Mouse (Mus musculus): ENCODE data around the gene Magi1. TPM values are rescaled to one million over a fixed set of nuclear protein-coding genes. Genes with fewer than 3 reads are reported as not detected.

Gene Magi1
- polyA plus RNA-seq, 1 experiment from 2014 or later, result 31.4 TPM

DNA sequence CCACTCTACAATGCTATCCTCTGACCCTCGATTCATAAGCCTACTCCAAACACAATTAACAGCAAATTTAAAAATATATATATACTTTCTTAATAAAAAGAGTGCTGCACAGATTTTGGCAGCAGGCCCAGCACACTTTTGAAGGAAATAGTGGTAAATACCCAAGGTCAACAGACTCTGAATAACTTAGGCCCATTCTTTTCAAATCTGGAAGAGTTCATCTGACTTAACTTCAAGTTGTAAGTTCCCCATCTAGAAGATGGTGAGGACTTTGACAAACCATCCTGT lies 137.6 kb downstream of the Magi1 start:
- no peaks in the 10 kb centered on the region for H3K27me3 ChIP-seq (ENCODE audit: control insufficient read depth, insufficient read depth, low read length)
- no peak overlapping the region for H3K27ac ChIP-seq (ENCODE audit: low read depth, low read length)
- 67% methylated on average over 1 of the region's 1 CpGs for WGBS
- no peak for ATAC-seq (ENCODE audit: low read depth)
- no peaks in the 10 kb centered on the region for H3K9me3 ChIP-seq (ENCODE audit: control insufficient read depth, low read length)
- no peak overlapping the region for H3K4me3 ChIP-seq (ENCODE audit: low read depth, low read length)
- peaks cover 3% of the 10 kb centered on the region; the same call in 1 of the 2 replicates for H3K4me1 ChIP-seq (ENCODE audit: control insufficient read depth, insufficient read depth, low read length)
- H3K9ac ChIP-seq (replicated peaks; ENCODE audit: low read depth, low read length), result no peak overlapping the region
- H3K4me2 ChIP-seq (ENCODE audit: low read depth, low read length), result no peak overlapping the region
- H3K36me3 ChIP-seq (ENCODE audit: control insufficient read depth, insufficient read depth, low read length), result no peaks in the 10 kb centered on the region

DNA sequence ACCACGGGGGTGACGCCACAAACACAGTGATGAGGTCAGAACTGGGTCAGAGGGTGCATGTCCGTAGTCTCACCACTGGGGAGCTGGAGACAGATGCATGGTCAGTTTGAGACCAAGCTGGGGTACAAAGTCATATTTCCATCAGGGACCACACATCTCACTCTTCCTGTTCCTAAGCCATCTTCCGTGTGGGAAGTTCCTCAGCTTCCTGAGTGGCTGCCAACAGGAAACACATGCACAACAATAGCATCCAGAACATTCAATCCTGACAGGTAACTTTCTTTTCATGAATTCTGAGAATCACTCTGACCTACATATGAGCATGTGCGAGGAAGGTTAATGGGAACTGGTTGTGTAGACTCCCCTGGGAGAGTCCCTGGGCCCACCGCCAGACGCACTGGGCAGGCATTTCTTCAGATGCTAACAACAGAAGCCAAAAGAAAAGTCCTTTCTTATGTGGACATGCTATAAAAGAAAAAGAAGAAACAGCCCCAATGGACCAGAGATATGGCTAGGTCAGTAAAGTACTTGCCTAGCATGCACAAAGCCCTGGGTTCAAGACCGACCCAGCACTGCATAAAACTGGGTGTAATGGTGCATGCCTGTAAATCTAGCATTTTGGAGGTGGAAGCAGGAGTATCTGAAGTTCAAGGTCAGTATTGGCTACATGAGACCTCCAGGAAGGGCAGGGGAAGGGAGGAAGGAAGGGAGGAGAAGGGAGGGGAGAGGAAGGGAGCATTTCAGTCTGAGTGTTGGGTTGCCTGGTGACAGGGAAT lies 138.1 kb downstream of the Magi1 start:
- peaks cover 3% of the 10 kb centered on the region; the same call in 1 of the 2 replicates for H3K4me1 ChIP-seq (ENCODE audit: control insufficient read depth, insufficient read depth, low read length)
- no peak overlapping the region for H3K4me3 ChIP-seq (ENCODE audit: low read depth, low read length)
- 86% methylated on average over 8 of the region's 8 CpGs for WGBS
- H3K27me3 ChIP-seq (ENCODE audit: control insufficient read depth, insufficient read depth, low read length), result no peaks in the 10 kb centered on the region
- no peaks in the 10 kb centered on the region for H3K9me3 ChIP-seq (ENCODE audit: control insufficient read depth, low read length)
- no peak overlapping the region for H3K4me2 ChIP-seq (ENCODE audit: low read depth, low read length)
- no peak overlapping the region for H3K27ac ChIP-seq (ENCODE audit: low read depth, low read length)
- no peaks in the 10 kb centered on the region for H3K36me3 ChIP-seq (ENCODE audit: control insufficient read depth, insufficient read depth, low read length)
- no peak for ATAC-seq (ENCODE audit: low read depth)
- no peak overlapping the region for H3K9ac ChIP-seq (replicated peaks; ENCODE audit: low read depth, low read length)

DNA sequence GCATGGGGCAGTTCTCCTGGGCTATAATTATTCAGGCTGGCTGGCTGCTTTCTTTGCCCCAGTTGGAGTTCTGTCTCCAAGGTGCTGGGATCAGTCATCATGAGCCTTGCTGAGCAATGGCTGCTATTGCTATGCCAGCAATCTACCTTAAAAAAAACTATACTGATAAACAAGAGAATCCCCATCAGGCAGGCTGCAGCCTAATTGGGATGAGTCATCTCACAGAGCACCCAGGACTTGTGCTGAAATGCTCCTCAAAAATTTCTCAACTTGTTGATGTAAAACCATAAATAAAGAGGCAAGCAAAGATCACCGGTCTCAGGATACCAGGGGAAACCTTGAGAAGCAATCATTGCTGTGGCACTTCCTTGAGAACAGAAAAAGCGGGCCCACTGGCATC lies 141.2 kb downstream of the Magi1 start:
- no peaks in the 10 kb centered on the region for H3K27me3 ChIP-seq (ENCODE audit: control insufficient read depth, insufficient read depth, low read length)
- no peak overlapping the region for H3K9ac ChIP-seq (replicated peaks; ENCODE audit: low read depth, low read length)
- no peak overlapping the region for H3K4me3 ChIP-seq (ENCODE audit: low read depth, low read length)
- 95% methylated on average over 2 of the region's 2 CpGs for WGBS
- H3K4me2 ChIP-seq (ENCODE audit: low read depth, low read length), result no peak overlapping the region
- H3K4me1 ChIP-seq (ENCODE audit: control insufficient read depth, insufficient read depth, low read length), result peaks cover 3% of the 10 kb centered on the region; the same call in 1 of the 2 replicates
- no peaks in the 10 kb centered on the region for H3K36me3 ChIP-seq (ENCODE audit: control insufficient read depth, insufficient read depth, low read length)
- no peak overlapping the region for H3K27ac ChIP-seq (ENCODE audit: low read depth, low read length)
- ATAC-seq (ENCODE audit: low read depth), result no peak
- no peaks in the 10 kb centered on the region for H3K9me3 ChIP-seq (ENCODE audit: control insufficient read depth, low read length)

DNA sequence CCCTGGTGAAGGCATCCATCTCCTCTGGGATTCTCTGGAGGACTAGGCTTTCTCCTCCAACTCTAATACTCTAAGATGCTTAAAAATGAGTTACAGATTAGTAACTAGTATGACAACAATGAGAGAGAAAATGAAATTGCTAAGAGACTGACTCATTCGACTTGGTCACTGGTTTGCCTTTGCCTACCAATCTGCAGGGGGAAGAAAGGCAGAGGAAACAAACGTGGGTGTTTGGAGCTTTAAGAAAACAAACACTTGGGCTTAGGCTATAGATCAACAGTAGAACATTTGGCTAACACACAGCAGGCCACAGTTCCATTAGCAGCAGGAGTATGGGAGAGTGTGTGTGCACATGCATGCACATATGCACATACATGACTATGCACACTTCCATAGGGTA lies 142.2 kb downstream of the Magi1 start:
- H3K27me3 ChIP-seq (ENCODE audit: control insufficient read depth, insufficient read depth, low read length), result no peaks in the 10 kb centered on the region
- no peak overlapping the region for H3K4me3 ChIP-seq (ENCODE audit: low read depth, low read length)
- no peak for ATAC-seq (ENCODE audit: low read depth)
- no peak overlapping the region for H3K9ac ChIP-seq (replicated peaks; ENCODE audit: low read depth, low read length)
- no peaks in the 10 kb centered on the region for H3K4me1 ChIP-seq (ENCODE audit: control insufficient read depth, insufficient read depth, low read length)
- no peaks in the 10 kb centered on the region for H3K36me3 ChIP-seq (ENCODE audit: control insufficient read depth, insufficient read depth, low read length)
- no peak overlapping the region for H3K27ac ChIP-seq (ENCODE audit: low read depth, low read length)
- no peak overlapping the region for H3K4me2 ChIP-seq (ENCODE audit: low read depth, low read length)
- WGBS, result 70% methylated on average over 2 of the region's 2 CpGs
- no peaks in the 10 kb centered on the region for H3K9me3 ChIP-seq (ENCODE audit: control insufficient read depth, low read length)

DNA sequence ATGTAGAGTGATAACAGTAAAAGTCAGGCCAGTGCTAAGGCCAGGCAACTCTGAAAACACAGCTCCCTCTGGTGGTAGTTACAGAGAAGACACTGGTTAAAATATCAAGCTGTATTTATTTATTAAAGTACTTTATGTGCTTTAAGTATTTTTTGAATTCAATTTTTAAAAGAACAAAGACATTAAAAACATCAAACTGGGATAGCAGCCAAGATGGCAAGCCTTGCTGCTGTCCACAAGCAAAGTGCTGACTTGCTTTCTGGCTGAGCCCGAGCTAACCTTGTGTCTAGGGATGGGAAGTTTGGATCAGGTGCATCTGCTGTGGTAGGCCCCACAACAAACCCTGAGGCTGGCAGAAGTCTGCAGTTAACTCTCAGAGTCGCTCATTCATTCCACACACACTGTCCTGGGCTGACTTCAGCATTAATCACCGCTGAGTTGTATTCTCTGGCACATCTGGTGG lies 143.7 kb downstream of the Magi1 start:
- no peaks in the 10 kb centered on the region for H3K36me3 ChIP-seq (ENCODE audit: control insufficient read depth, insufficient read depth, low read length)
- H3K4me3 ChIP-seq (ENCODE audit: low read depth, low read length), result no peak overlapping the region
- WGBS, result 84% methylated on average over 3 of the region's 3 CpGs
- no peaks in the 10 kb centered on the region for H3K4me1 ChIP-seq (ENCODE audit: control insufficient read depth, insufficient read depth, low read length)
- H3K4me2 ChIP-seq (ENCODE audit: low read depth, low read length), result no peak overlapping the region
- ATAC-seq (ENCODE audit: low read depth), result no peak
- no peak overlapping the region for H3K27ac ChIP-seq (ENCODE audit: low read depth, low read length)
- no peaks in the 10 kb centered on the region for H3K27me3 ChIP-seq (ENCODE audit: control insufficient read depth, insufficient read depth, low read length)
- no peaks in the 10 kb centered on the region for H3K9me3 ChIP-seq (ENCODE audit: control insufficient read depth, low read length)
- no peak overlapping the region for H3K9ac ChIP-seq (replicated peaks; ENCODE audit: low read depth, low read length)

DNA sequence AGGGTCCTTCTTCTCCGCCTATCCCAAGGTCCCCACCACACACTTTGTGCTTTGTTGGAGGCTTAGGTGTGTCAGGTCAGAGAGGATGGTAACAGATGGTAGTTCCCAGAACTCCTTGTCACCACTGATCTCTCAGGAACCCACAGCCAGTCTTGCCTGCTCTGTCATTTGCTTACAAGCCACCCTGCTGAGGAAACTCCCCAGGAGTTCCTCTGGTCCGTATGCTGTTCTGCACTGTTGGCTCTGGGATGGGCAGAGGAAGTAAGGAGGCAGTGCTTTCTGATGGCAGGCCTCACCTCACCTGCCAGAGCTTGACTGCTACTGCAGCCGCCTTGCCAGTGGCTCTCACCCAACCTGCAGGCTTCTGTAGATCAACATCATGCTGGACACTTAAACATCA lies 147.0 kb downstream of the Magi1 start:
- 79% methylated on average over 3 of the region's 3 CpGs for WGBS
- H3K27me3 ChIP-seq (ENCODE audit: control insufficient read depth, insufficient read depth, low read length), result no peaks in the 10 kb centered on the region

DNA sequence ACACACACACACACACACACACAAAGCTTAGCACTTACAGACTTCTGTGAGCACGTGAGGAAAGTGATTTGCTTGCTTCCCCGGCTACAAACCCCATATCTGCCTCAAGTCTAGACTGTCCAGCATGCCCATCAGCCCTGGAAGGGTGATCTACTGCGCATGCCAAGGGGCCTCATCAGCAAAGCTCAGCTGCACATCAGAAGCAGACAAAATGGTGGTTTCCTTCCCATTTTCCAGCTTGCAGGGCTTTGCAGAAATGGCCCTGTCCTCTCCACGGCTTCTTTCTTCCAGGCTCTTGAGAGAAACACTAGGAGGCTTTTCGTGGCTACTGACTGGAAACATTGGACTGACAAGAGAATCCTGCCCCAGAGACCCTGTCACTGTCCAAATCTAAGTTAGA lies 149.6 kb downstream of the Magi1 start:
- WGBS, result 50% methylated on average over 5 of the region's 5 CpGs

More for the DNA sequence above, 147.0 kb downstream of the Magi1 start:
- 0 out of 2 replicates have a peak, but pooled peaks cover 2% of the 10 kb centered on the region for H3K4me1 ChIP-seq (ENCODE audit: control insufficient read depth, insufficient read depth, low read length)
- H3K27ac ChIP-seq (ENCODE audit: low read depth, low read length), result no peak overlapping the region
- no peak overlapping the region for H3K4me3 ChIP-seq (ENCODE audit: low read depth, low read length)
- H3K9me3 ChIP-seq (ENCODE audit: control insufficient read depth, low read length), result no peaks in the 10 kb centered on the region
- ATAC-seq (ENCODE audit: low read depth), result no peak
- no peak overlapping the region for H3K9ac ChIP-seq (replicated peaks; ENCODE audit: low read depth, low read length)
- no peaks in the 10 kb centered on the region for H3K36me3 ChIP-seq (ENCODE audit: control insufficient read depth, insufficient read depth, low read length)
- no peak overlapping the region for H3K4me2 ChIP-seq (ENCODE audit: low read depth, low read length)

DNA sequence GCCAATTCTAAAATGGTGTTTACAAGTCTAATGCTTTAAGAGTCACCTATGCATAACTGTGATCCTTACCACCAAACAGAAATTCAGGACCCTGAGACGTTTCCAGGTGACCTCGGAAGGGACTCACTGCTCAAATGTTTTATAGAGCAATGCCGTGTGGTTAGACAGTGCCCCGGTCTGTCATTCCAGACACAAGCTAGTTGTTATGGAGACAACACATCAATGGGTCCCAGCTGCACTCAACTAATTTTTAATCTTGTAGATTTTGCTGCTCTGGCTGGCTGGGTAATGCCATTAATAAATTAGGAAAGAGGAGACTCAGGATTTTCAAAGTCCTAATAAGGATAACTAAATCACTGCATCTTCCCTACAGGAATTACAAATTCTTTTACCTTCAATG lies 151.7 kb downstream of the Magi1 start:
- Histone ChIP-seq H3K4me3 (ENCODE audit: low read depth, low read length) (no peak overlapping the region), H3K9ac (replicated peaks; ENCODE audit: low read depth, low read length) (no peak overlapping the region), H3K4me2 (ENCODE audit: low read depth, low read length) (no peak overlapping the region), H3K9me3 (ENCODE audit: control insufficient read depth, low read length) (no peaks in the 10 kb centered on the region), H3K36me3 (ENCODE audit: control insufficient read depth, insufficient read depth, low read length) (no peaks in the 10 kb centered on the region), H3K27ac (ENCODE audit: low read depth, low read length) (no peak overlapping the region), H3K4me1 (ENCODE audit: control insufficient read depth, insufficient read depth, low read length) (0 out of 2 replicates have a peak, but pooled peaks cover 2% of the 10 kb centered on the region), H3K27me3 (ENCODE audit: control insufficient read depth, insufficient read depth, low read length) (no peaks in the 10 kb centered on the region)
- no peak for ATAC-seq (ENCODE audit: low read depth)
- WGBS, result 29% methylated on average over 4 of the region's 4 CpGs

More for the DNA sequence above, 149.6 kb downstream of the Magi1 start:
- Histone ChIP-seq H3K4me2 (ENCODE audit: low read depth, low read length) (no peak overlapping the region), H3K36me3 (ENCODE audit: control insufficient read depth, insufficient read depth, low read length) (no peaks in the 10 kb centered on the region), H3K4me3 (ENCODE audit: low read depth, low read length) (no peak overlapping the region), H3K27me3 (ENCODE audit: control insufficient read depth, insufficient read depth, low read length) (no peaks in the 10 kb centered on the region), H3K9ac (replicated peaks; ENCODE audit: low read depth, low read length) (no peak overlapping the region), H3K4me1 (ENCODE audit: control insufficient read depth, insufficient read depth, low read length) (0 out of 2 replicates have a peak, but pooled peaks cover 2% of the 10 kb centered on the region), H3K27ac (ENCODE audit: low read depth, low read length) (no peak overlapping the region), H3K9me3 (ENCODE audit: control insufficient read depth, low read length) (no peaks in the 10 kb centered on the region)
- no peak for ATAC-seq (ENCODE audit: low read depth)

DNA sequence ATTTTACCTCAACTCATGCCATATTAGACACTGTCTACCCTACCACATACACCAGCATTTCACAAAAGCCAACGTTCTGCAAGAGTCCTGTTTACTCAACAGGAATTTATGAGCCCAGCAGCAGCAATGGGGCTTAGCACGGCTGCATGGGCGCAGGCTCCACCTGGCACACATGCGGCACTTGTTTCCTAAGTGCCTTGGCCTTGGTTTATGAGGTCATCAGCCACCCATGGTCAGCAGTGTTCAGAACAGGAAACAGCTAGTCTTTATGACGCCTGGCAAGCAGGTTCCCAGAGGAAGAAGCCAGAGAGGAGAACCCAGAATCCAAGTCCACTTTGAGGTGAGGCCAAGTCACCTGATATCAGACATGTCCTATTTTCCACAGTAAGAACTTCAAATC lies 153.3 kb downstream of the Magi1 start:
- WGBS, result 57% methylated on average over 5 of the region's 5 CpGs
- H3K4me3 ChIP-seq (ENCODE audit: low read depth, low read length), result no peak overlapping the region
- 0 out of 2 replicates have a peak, but pooled peaks cover 2% of the 10 kb centered on the region for H3K4me1 ChIP-seq (ENCODE audit: control insufficient read depth, insufficient read depth, low read length)
- ATAC-seq (ENCODE audit: low read depth), result no peak
- no peaks in the 10 kb centered on the region for H3K9me3 ChIP-seq (ENCODE audit: control insufficient read depth, low read length)
- H3K27ac ChIP-seq (ENCODE audit: low read depth, low read length), result no peak overlapping the region
- no peaks in the 10 kb centered on the region for H3K27me3 ChIP-seq (ENCODE audit: control insufficient read depth, insufficient read depth, low read length)
- H3K4me2 ChIP-seq (ENCODE audit: low read depth, low read length), result no peak overlapping the region
- no peak overlapping the region for H3K9ac ChIP-seq (replicated peaks; ENCODE audit: low read depth, low read length)
- no peaks in the 10 kb centered on the region for H3K36me3 ChIP-seq (ENCODE audit: control insufficient read depth, insufficient read depth, low read length)
